Mouse (Mus musculus) C2C12 (cell line): ENCODE results near the gene Hmgcll1. TPM values are rescaled to one million over a fixed set of nuclear protein-coding genes. Genes with fewer than 3 reads are reported as not detected.

Experiments
- H3K27me3 ChIP-seq: one replicate; pipeline ENCODE4 v1.6.1; 2011; ENCODE audit not compliant: control insufficient read depth, insufficient read depth, insufficient read length
- H3K36me3 ChIP-seq: one replicate; pipeline ENCODE4 v1.6.1; 2011; ENCODE audit not compliant: control insufficient read depth, insufficient read depth
- H3K4me3 ChIP-seq: one replicate; pipeline ENCODE4 v1.5.1; 2011; ENCODE audit warnings: mild to moderate bottlenecking, control low read depth; ENCODE audit not compliant: poor library complexity, insufficient read depth, severe bottlenecking
- H3K79me2 ChIP-seq: one replicate; pipeline ENCODE4 v1.6.1; 2011; ENCODE audit not compliant: control insufficient read depth, insufficient read depth
- H3K79me3 ChIP-seq: one replicate; pipeline ENCODE4 v1.6.1; 2011; ENCODE audit warnings: low read depth, control low read depth
- H3ac ChIP-seq: one replicate; pipeline ENCODE3; 2011; ENCODE audit warnings: low read depth; ENCODE audit not compliant: control insufficient read depth, insufficient read length
- CEBPB ChIP-seq: IDR thresholded peaks from one replicate; pipeline ENCODE4 v1.6.1; 2011; ENCODE audit warnings: low read depth, mild to moderate bottlenecking, control low read depth, moderate library complexity
- CTCF ChIP-seq: IDR thresholded peaks from one replicate; pipeline ENCODE4 v1.5.1; 2011; ENCODE audit not compliant: control insufficient read depth, insufficient read depth, insufficient read length
- FOSL1 ChIP-seq: IDR thresholded peaks from one replicate; pipeline ENCODE4 v1.8.0; 2011; ENCODE audit warnings: mild to moderate bottlenecking, low read length; ENCODE audit not compliant: poor library complexity, insufficient read depth, severe bottlenecking
- MAX ChIP-seq: IDR thresholded peaks from one replicate; pipeline ENCODE4 v1.6.1; 2011; ENCODE audit warnings: mild to moderate bottlenecking, control low read depth
- MYOD1 ChIP-seq: IDR thresholded peaks from one replicate; pipeline ENCODE4 v1.6.1; 2011; ENCODE audit warnings: low read depth; ENCODE audit not compliant: control insufficient read depth, insufficient read length
- MYOG ChIP-seq: IDR thresholded peaks from one replicate; pipeline ENCODE4 v1.6.1; 2011; ENCODE audit not compliant: control insufficient read depth, insufficient read length; ENCODE audit errors: extremely low read depth
- USF1 ChIP-seq: IDR thresholded peaks from one replicate; pipeline ENCODE4 v1.6.1; 2011; ENCODE audit warnings: low read depth, mild to moderate bottlenecking, control low read depth, moderate library complexity
- polyA plus RNA-seq: library from polyadenylated mRNA; unstranded; fragments of >200 nt; fragmentation: generic; extraction: Trizol; gene quantifications from one replicate; pipeline ENCODE4 v1.2.1, GENCODE M21; 2012; ENCODE audit warnings: missing spikeins

The Hmgcll1 gene
- polyA plus RNA-seq, 1 experiment: 0.29 TPM

- Histone ChIP-seq H3K4me3 (no peak overlapping the region), H3K27me3 (no peaks in the 10 kb centered on the region), H3ac (no peak overlapping the region), H3K36me3 (no peaks in the 10 kb centered on the region), H3K79me2 (no peaks in the 10 kb centered on the region), H3K79me3 (no peaks in the 10 kb centered on the region)
- no peak for TF ChIP-seq USF1
- no peak for TF ChIP-seq CTCF
- TF ChIP-seq MYOD1: no peak
Observed at GRCm38 (mm10) chr9:76038327-76039103, 23.9 kb downstream of the Hmgcll1 start.

DNA sequence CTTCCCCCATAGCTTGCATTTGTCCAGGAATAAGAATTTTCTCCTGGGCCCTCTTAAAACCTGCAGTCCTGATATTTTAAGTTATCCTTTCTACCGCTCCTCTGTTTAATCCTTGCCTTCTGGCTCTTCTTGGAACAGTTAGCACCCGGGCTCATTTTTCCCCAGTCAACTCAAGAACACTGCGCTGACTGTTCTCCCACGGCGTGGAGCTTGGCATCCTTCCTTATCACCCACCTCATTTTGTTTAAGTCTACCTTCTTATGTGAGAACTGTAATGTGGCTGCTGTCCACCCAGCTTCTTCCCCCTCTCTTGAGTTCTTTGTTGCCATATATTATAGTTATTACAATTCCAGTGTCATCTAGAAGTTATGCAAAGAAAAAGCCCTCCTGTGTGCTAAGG is 25.1 kb downstream of the Hmgcll1 start:
- H3K27me3 ChIP-seq: no peaks in the 10 kb centered on the region
- no peaks in the 10 kb centered on the region for H3K79me3 ChIP-seq
- no peaks in the 10 kb centered on the region for H3K36me3 ChIP-seq
- no peak overlapping the region for H3K4me3 ChIP-seq
- H3K79me2 ChIP-seq: no peaks in the 10 kb centered on the region
- no peak overlapping the region for H3ac ChIP-seq
- no peak for TF ChIP-seq CEBPB
- TF ChIP-seq FOSL1: no peak
- TF ChIP-seq MAX: no peak
- TF ChIP-seq MYOD1: no peak
- no peak for TF ChIP-seq MYOG
- no peak for TF ChIP-seq CTCF
- TF ChIP-seq USF1: no peak

GRCm38 (mm10) chr9:76043341-76043740 is 28.7 kb downstream of the Hmgcll1 start:
- no peak for TF ChIP-seq MYOD1
- no peak for TF ChIP-seq FOSL1
- no peak for TF ChIP-seq USF1
- TF ChIP-seq CTCF: no peak
- TF ChIP-seq CEBPB: no peak
- TF ChIP-seq MAX: no peak
- TF ChIP-seq MYOG: no peak
- Histone ChIP-seq H3K79me3 (no peaks in the 10 kb centered on the region), H3K27me3 (no peaks in the 10 kb centered on the region), H3K36me3 (no peaks in the 10 kb centered on the region), H3ac (no peak overlapping the region), H3K4me3 (no peak overlapping the region), H3K79me2 (no peaks in the 10 kb centered on the region)

- Histone ChIP-seq H3K4me3 (no peak overlapping the region), H3K36me3 (no peaks in the 10 kb centered on the region), H3K27me3 (no peaks in the 10 kb centered on the region), H3ac (no peak overlapping the region), H3K79me2 (no peaks in the 10 kb centered on the region), H3K79me3 (no peaks in the 10 kb centered on the region)
- TF ChIP-seq MYOD1 (no peak), MAX (no peak), FOSL1 (no peak), USF1 (no peak)
Observed at GRCm38 (mm10) chr9:76060935-76061334, 46.3 kb downstream of the Hmgcll1 start.

DNA sequence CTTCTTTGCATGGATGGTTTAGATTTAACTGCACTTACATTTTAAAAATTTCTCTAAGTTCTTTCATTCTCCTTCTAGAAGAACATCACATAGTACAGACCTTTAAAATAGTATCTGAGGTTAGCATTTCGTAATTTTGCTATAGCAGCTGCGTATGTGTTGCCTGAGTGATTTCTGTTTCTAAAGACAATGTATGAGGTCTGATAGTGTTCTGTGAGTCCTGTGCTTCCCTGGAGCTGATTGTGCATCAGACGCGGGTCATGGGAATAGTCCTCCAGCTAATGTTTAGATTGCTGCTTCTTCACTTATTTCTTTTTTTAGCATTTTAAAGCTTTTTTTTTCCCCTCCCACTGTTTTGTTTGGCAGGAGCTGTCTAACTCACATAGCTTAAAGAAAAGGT is 46.8 kb downstream of the Hmgcll1 start:
- H3K36me3 ChIP-seq: no peaks in the 10 kb centered on the region
- H3K4me3 ChIP-seq: no peak overlapping the region
- H3K79me2 ChIP-seq: no peaks in the 10 kb centered on the region
- H3ac ChIP-seq: no peak overlapping the region
- no peak for TF ChIP-seq MYOG
- no peaks in the 10 kb centered on the region for H3K79me3 ChIP-seq
- H3K27me3 ChIP-seq: no peaks in the 10 kb centered on the region

DNA sequence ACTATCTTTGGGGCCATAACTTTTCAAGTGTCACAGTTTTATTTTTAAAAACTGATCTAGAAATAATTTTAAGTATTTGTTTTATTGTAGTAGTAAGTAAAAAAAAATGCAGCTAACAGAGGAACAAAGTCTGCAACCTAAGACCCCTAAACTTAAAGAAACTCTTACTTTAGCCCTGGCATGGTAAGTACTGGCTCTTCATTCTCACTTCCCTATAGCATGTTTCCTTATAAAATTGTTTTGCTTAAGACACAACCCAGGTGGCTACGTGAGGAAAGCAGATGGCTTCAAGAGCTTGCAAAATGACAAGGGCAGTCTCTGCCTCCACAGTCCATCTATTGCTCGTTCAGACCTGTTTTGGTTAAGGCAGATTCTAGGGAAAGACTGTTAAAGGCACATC is 49.5 kb downstream of the Hmgcll1 start:
- Histone ChIP-seq H3K79me3 (no peaks in the 10 kb centered on the region), H3K27me3 (no peaks in the 10 kb centered on the region), H3K36me3 (no peaks in the 10 kb centered on the region), H3K79me2 (no peaks in the 10 kb centered on the region), H3K4me3 (no peak overlapping the region), H3ac (no peak overlapping the region)
- TF ChIP-seq FOSL1: no peak
- TF ChIP-seq MAX: no peak
- TF ChIP-seq USF1: no peak
- TF ChIP-seq CEBPB: no peak
- TF ChIP-seq MYOG: no peak
- no peak for TF ChIP-seq MYOD1
